Mouse (Mus musculus) embryonic fibroblast, embryonic 13.5 days (primary cell): ENCODE results near the gene Adamts3. TPM values are rescaled to one million over a fixed set of nuclear protein-coding genes. Genes with fewer than 3 reads are reported as not detected.

Experiments used
- H3K27ac ChIP-seq: 2 replicates; pipeline ENCODE4 v1.5.1; 2012; ENCODE audit warnings: low read length, control low read depth, inconsistent platforms; ENCODE audit not compliant: insufficient read depth
- H3K4me1 ChIP-seq: 2 replicates; pipeline ENCODE4 v1.6.1; 2011; ENCODE audit warnings: low read length; ENCODE audit not compliant: control insufficient read depth, insufficient read depth
- H3K4me3 ChIP-seq: 2 replicates; pipeline ENCODE4 v1.5.1; 2011; ENCODE audit warnings: mild to moderate bottlenecking, control low read depth, low read length; ENCODE audit not compliant: insufficient read depth
- CTCF ChIP-seq: IDR thresholded peaks from 2 replicates; pipeline ENCODE4 v1.5.1; 2011; ENCODE audit warnings: mild to moderate bottlenecking, control low read depth, low read length, moderate library complexity, borderline replicate concordance; ENCODE audit not compliant: insufficient read depth
- POLR2A ChIP-seq: IDR thresholded peaks from 2 replicates; pipeline ENCODE4 v1.6.1; 2011; ENCODE audit warnings: low read depth, mild to moderate bottlenecking, control low read depth, low read length, moderate library complexity
- polyA plus RNA-seq: library from polyadenylated mRNA; stranded (reverse); fragments of >200 nt; gene quantifications from 2 replicates; pipeline ENCODE4 v1.2.4, GENCODE M21; 2011; ENCODE audit warnings: low read depth; ENCODE audit not compliant: missing spikeins, insufficient read length

The Adamts3 gene
- polyA plus RNA-seq, 1 experiment: 5.1 TPM

GRCm38 (mm10) chr5:89770655-89771355 lies 112.3 kb downstream of the Adamts3 start:
- TF ChIP-seq CTCF (no peak), POLR2A (no peak)
- Histone ChIP-seq H3K4me3 (no peak overlapping the region), H3K27ac (no peak overlapping the region), H3K4me1 (no peaks in the 10 kb centered on the region)

- no peak overlapping the region for H3K27ac ChIP-seq
- no peak overlapping the region for H3K4me3 ChIP-seq
- no peak for TF ChIP-seq CTCF
- no peak for TF ChIP-seq POLR2A
- no peaks in the 10 kb centered on the region for H3K4me1 ChIP-seq
These were observed 119.6 kb downstream of the Adamts3 start for GRCm38 (mm10) chr5:89763189-89764187.

GRCm38 (mm10) chr5:89760368-89760767 lies 122.8 kb downstream of the Adamts3 start:
- Histone ChIP-seq H3K4me3 (no peak overlapping the region), H3K4me1 (no peaks in the 10 kb centered on the region), H3K27ac (no peak overlapping the region)
- TF ChIP-seq POLR2A: no peak
- no peak for TF ChIP-seq CTCF

GRCm38 (mm10) chr5:89751836-89752235 lies 131.3 kb downstream of the Adamts3 start:
- no peak overlapping the region for H3K27ac ChIP-seq
- TF ChIP-seq POLR2A (no peak), CTCF (no peak)
- H3K4me1 ChIP-seq: peaks cover 2% of the 10 kb centered on the region; the same call in 1 of the 2 replicates
- H3K4me3 ChIP-seq: no peak overlapping the region

GRCm38 (mm10) chr5:89748185-89748884 lies 134.8 kb downstream of the Adamts3 start:
- Histone ChIP-seq H3K4me3 (no peak overlapping the region), H3K27ac (no peak overlapping the region), H3K4me1 (peaks cover 2% of the 10 kb centered on the region; the same call in 1 of the 2 replicates)
- TF ChIP-seq CTCF (no peak), POLR2A (no peak)

- TF ChIP-seq CTCF: no peak
- TF ChIP-seq POLR2A: no peak
- H3K27ac ChIP-seq: no peak overlapping the region
- peaks cover 2% of the 10 kb centered on the region; the same call in 1 of the 2 replicates for H3K4me1 ChIP-seq
- H3K4me3 ChIP-seq: no peak overlapping the region
These were observed 135.9 kb downstream of the Adamts3 start for GRCm38 (mm10) chr5:89747149-89747659.

GRCm38 (mm10) chr5:89745112-89745511 lies 138.0 kb downstream of the Adamts3 start:
- no peak overlapping the region for H3K4me3 ChIP-seq
- H3K27ac ChIP-seq: no peak overlapping the region
- no peak for TF ChIP-seq CTCF
- TF ChIP-seq POLR2A: no peak
- H3K4me1 ChIP-seq: peaks cover 2% of the 10 kb centered on the region; the same call in 1 of the 2 replicates

- TF ChIP-seq POLR2A (no peak), CTCF (no peak)
- Histone ChIP-seq H3K27ac (no peak overlapping the region), H3K4me3 (no peak overlapping the region), H3K4me1 (no peaks in the 10 kb centered on the region)
These were observed 148.4 kb downstream of the Adamts3 start for GRCm38 (mm10) chr5:89734759-89735158.

- Histone ChIP-seq H3K27ac (no peak overlapping the region), H3K4me1 (no peaks in the 10 kb centered on the region)
- TF ChIP-seq POLR2A: no peak
These were observed 152.7 kb downstream of the Adamts3 start for GRCm38 (mm10) chr5:89730411-89730810.

GRCm38 (mm10) chr5:89728117-89728516 lies 155.0 kb downstream of the Adamts3 start:
- no peak overlapping the region for H3K4me3 ChIP-seq
- H3K27ac ChIP-seq: no peak overlapping the region
- TF ChIP-seq CTCF (no peak), POLR2A (no peak)
- no peaks in the 10 kb centered on the region for H3K4me1 ChIP-seq

More at GRCm38 (mm10) chr5:89730411-89730810, 152.7 kb downstream of the Adamts3 start:
- H3K4me3 ChIP-seq: no peak overlapping the region
